Mouse (Mus musculus) adrenal gland, postnatal 14 days (tissue): ENCODE measurements around the gene Ulk4. TPM values are rescaled to one million over a fixed set of nuclear protein-coding genes. Genes with fewer than 3 reads are reported as not detected.
A peak's percentile ranks its signal among the peaks of the same experiment; 100 is the strongest.
"Not testable (repeated sequence)": the region's sequence is repeated elsewhere in the genome, so short reads cannot be mapped to it uniquely, and the experiment has no call there.

Source experiments
- DNase-seq: peaks from one replicate; pipeline ENCODE4 v3.0.0; 2021; ENCODE audit warnings: mixed read lengths
- total RNA-seq: library from RNA; stranded (reverse); gene quantifications from 2 replicates; pipeline ENCODE4 v1.2.3, GENCODE M21; 2021

Gene Ulk4
- total RNA-seq, 1 experiment from 2014 or later: 1.8 TPM

DNA sequence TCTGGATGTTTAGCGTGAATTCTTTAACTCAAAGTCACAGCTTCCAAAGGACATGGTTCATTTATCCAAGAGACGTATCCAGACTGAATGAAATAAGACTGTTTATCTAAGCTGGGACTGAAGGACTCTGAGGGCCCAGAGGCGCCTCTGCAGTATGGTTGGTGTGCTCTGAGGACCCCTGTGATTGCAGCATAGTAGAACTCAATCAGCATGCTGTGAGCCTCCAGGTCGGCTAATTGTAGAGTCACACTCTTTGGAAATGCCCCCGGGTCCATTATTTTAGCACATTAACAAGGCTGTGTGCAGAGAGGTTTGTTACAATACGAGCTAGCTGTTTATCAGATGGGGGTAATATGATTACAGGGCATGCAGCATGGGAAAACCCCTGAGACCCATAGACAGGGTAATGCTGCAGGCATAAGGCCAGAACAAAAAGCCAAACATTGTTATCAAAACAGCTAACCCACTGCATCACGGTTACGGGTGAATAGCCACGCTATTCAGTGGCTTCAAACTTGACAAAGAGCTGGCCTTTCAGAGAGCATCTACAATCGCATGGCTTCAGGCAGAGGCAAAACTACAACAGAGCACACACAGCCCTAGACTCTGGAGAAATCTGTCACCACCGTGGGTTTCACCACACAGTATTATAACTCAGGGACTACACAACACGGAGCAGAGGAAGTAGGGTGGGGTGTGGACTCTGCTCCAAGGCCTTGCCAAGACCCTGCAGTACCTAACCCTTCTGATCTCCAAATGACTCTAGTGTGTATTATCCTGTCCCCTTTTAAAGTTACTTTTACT, 215.0 kb downstream of the Ulk4 start:
- DNase-seq: no peak

DNA sequence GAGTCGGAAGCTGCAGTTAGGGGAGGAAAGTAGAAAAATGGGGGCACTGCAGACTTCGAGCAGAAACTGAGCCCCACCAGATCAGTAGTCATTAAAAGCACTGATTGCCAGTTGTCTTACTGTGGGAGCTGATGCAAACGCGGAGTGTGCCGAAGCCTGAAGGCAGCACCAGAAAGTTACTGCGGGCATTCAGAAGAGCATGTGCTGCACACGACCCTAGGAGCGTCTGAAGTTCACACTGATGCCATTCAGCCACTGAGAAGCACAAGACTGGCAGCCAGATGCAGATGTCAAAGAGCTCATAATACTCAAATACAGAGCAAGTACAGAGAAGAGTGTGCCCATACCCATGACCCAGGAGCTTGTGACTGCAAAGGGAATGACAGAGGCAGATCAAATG, 216.7 kb downstream of the Ulk4 start:
- DNase-seq: no peak

DNA sequence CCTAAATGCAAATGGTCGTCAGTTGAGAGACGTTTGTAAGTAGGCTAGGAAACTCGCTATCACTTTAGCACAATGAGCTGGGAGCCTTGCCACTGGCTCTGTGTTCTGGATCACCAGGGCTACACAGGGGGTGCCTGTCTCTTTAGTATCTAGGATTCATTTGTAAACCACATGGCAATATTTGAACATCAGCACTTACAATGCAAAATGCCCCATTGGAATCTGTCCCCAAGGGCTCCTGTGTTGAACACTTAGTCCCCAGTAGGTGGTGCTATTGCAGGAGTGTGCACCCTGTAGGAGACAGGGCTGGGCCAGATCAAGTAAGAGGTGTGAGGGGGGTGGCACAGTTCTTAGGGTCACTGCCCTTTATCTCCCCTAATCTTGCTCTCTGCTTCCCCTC, 217.7 kb downstream of the Ulk4 start:
- DNase-seq: peak; percentile 46

DNA sequence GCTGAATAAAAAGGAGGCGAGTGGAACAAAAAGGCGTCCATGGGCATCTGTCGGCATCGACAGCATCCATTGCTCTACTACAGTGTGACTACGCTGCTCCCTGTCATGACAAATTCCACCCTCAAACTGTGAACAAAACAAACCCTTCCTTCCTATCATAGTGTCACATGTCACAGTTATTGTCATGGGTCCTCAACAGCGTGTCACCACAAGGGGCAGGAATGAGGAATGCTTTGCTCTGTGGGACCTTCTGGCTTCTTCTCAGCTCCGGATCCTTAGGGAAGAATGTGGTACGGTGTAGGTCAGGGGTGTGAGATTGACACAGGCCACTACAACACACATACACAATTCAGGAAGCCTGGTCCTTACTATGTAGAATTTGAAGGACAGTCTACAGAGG, 218.5 kb downstream of the Ulk4 start:
- no peak for DNase-seq

DNA sequence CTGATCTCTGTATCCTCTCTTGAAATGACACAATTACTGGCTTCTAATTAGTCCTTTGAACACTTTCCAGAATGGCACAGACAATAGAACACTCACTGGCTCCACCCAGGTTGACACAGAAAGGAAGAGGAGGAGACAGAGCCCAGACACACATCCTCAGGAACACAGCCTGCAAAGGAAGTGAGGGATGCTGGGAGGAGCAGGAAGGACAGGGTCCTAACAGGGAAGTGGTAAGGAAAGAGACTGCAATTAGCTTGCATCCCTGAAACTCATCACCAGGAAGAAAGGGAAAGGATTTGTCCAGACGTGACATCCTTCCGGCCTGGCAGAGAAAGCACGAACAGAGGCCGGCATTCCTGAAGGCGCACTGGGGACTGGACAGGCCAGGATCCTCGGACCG, 218.9 kb downstream of the Ulk4 start:
- DNase-seq: peak; percentile 46

DNA sequence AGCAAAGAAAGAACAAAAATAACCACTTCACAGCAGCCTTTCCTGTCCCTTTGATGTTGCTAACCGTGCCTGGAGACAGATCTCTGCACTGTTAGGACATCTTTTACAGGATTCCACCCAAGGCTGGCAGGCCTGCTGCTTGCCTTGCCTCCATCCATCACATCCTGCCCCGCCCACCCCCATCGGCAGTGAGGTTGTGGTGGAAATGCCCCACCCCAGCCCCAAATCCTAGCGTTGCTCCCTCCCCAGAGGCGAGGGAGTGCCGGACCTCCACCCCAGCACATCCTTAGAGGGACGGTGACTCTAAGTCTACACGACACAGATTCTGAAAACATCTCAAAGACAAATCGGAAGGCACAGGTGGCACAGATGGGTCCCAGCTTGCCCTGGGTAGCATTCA, 219.6 kb downstream of the Ulk4 start:
- peak; percentile 34 for DNase-seq

DNA sequence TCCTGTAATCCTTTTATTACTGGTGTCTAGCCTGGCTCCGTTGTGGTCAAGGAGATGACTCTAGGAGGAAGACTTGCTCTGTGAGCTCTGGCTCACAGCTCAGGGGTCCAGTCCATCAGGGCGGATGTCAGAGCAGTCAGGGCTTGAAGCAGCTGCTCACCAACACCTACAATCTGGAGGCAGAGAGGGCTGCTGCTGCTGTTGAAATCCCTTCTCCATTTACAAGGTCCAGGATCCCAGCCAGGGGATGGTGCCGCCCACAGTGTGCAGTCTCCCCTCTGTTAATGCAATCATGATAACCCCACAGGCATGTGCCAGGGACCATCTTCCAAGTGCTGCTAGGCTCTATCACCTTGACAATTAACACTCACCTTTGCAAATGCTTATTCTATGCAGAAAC, 220.5 kb downstream of the Ulk4 start:
- DNase-seq: no peak

DNA sequence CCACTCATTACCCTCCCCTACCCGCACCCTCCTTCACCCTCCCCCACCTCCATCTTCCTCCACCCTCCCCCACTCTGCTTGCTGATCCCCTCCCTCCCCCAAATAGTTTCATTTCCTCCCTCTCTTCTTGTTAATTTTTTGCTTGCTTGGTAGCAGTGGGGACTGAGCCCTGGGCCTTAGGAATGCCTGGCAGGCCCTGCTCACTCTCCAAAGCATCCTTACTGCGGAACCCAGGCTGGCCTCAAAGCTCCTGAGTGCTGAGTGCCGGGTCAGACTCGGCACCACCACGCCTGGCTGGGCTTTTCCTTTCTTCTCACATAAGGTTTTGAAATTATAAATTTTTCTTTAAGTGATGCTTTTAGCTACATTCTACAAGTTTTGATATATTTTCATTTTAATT, 221.0 kb downstream of the Ulk4 start:
- no peak for DNase-seq

DNA sequence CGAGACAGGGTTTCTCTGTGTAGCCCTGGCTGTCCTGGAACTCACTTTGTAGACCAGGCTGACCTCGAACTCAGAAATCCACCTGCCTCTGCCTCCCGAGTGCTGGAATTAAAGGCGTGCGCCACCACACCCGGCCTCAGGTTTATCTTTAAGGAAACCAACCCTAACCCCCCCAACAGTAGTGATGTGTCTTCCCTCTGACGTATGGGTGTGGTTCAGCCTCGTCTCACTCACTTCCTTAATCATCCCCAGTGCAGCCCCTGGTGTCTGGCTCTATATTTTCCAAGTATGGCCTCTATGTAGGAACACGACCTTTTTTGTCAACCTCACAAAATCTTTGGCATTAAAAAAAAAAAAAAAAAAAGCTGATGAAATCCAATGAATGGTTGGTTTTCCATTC, 231.3 kb downstream of the Ulk4 start:
- not testable (repeated sequence) for DNase-seq

DNA sequence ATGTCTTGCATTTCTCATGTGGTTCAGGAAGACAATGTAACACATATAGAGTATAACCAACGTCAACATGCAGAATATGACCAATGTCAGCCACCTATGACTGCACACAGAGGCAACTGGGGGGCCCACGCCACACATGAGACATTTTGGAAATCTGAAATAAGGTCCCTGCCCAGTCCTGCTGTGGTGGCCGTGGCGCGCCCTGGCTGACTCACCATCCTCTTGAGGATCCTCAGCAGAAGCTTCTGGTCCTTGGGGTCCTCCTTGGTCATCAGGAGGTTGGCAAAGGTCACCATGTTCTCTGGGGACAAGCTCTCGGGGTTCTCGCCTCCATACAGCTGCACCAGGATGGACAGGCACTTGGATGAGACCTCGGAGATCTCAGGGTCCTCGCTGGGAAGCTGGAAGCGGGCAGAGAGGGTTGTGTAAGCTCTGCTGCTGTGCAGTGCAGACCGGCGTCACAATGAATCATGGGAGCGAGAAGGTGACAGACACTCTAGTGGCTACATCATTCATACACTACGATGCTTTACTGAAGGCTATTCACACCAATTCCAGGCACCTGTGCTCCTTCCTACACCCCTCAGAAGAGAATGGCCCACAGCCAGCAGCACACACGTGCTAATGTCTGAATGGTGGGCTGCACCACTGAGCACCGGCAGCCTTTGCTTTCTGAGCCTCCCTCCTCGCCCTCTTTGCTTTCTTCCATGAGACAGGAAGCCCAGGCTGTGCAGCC, 232.4 kb downstream of the Ulk4 start:
- no peak for DNase-seq

DNA sequence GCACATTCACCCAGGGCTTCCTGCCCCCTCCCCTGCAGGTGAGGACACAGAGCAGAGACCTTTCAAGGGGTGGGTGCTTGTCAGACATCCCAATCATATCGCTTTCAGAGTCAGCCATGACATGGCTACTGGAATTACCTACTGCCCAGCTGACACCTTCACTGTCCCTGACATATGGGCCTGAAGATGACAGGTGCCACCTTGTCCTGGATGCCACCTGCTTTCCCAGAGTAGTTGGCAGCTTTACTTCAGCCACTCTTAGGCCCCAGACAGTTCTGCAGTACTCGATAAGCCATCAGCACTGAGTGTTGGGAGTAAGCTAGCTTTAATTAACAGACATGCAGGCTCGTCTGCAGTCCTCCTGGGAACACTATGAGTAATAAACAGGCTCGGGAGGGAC, 234.0 kb downstream of the Ulk4 start:
- no peak for DNase-seq

DNA sequence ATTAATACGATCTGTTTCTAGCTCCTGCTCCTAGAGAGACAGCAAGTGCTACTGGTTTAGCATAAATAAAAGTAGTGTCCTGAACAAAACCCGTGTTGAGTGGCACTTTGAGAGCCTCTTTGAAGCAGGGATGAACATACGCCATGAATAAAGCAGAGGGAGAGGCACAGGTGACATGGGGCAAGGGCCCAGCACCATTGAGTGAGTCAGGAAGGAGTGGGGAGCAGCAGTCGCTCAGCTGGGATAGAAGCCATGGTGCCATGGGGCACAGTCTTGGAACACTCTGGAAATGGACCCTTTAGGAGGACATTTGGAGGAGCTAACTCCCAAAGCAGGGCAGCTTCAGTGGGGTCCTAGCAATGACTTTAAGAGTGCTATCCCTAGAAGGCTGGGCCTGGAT, 238.6 kb downstream of the Ulk4 start:
- no peak for DNase-seq

DNA sequence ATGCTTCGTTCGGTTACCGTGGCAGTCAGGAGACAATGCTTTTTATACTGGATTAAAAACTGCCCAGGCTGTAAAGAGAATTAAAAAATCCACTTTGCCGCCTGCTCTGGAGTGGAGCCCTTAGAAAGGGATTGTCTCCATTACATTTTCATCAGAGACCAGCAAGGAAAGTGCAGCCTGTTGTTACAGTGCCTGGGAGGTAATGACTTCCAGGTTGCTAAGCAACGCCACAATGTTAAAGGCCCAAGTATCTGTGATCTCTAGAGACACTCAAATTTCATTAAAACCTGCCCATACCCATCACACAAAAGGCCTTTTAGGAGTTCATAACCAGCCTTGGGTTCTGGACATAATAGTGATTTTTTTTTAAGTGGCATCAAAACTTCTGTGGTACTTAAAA, 239.0 kb downstream of the Ulk4 start:
- DNase-seq: no peak

DNA sequence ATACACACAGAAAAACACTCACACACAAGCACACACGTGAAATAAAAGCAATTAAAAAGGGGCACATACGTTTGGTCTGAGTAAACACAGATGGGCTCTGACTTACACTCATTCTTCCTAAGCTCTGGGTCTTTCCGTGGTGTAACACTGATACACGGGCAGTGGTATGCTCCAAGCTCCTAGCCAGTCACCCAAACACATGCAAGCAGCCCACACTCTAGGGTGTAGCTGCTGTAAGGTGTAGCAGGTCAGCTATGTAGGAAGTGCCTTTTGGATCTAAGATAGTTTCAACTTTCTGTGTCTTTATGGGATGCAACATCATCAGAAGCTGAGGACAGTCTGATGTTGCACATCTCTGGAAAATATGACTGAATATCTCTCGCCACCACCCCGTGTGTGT, 241.7 kb downstream of the Ulk4 start:
- no peak for DNase-seq

DNA sequence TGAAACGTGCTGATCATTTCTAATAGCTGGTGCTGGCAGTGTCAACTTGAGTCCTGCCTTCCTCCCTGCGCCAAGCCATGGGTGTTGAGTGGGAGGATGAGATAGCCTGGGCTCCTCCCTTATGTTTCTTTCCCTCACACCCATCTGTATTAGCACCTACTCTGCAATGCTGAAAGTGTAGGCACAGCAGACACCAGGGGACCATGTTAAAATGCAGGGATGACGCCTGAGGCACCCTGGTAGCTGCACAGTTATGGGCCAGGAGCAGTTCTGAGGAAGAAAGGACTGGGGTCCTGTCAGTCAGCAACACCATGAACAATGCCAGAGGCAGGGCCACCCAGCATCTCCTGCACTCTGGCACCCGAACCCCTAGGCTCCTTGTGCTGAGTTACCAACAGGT, 243.4 kb downstream of the Ulk4 start:
- no peak for DNase-seq

DNA sequence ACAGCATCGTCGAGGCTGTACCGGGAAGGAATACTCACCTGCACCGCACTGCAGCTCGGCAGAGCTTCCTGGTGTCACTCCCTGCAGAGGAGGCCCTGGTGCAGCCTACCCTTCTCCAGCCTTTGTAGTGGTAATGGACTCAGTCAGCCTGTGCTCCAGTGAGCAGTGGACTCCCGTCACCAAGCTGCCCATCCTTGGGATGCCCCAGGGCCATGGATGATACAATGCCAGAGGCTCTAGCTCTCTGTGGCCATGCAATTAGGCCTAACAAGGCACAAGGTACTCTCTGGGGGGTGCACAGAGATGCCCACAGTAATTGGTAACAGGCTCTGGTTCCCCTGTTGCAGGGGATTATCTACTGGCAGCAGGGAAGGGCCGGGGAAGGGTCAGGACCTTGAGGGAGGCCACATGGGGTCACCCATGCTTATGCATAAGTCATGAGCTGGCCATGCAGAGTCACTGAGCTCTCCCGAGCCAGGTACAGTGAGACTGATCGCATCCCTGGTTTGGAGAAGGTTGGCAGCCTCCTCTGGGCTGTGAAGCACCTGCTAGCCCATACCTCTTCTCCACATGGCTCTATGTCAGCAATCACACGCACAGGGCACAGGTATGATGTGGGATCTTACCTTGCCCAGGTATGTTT, 244.6 kb downstream of the Ulk4 start:
- DNase-seq: no peak

DNA sequence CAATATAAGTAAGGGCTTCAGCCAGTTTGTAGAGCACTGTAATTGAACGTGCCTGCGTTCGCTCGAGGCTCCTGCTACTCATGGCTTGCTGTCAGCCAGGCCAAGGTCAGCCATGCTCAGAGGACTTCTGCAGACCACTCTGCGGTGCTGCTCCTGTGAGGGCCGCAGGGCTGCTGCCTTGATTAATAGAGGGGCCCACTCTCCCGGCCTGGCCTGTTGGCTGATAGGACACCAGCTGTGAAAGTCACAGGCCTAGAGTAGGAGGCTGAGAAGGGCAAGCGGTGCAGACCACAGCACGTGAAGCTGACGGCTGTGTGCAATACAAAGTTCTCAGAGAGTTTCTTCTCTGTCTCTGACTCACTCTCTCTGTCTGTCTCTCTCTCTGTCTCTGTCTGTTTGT, 246.0 kb downstream of the Ulk4 start:
- peak; percentile 21 for DNase-seq

DNA sequence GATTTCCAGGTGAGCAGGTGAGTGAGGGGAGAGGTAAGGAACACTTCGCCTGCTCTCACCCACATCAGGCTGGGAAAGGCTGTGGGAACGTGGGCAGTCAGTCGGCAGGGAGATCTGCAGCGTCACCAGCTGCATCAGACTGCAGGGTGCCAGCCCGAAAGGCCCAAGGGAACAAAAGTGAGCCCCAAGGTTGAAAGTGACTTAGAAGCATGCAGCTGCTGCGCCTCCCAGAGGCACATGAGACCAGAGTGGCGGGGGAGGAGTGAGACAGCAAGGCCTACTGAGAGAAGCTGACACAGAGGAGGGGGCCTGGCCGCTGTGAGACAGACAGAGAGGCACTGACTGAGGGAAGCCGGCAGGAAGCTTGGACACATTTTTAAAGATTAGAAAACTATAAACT, 247.2 kb downstream of the Ulk4 start:
- DNase-seq: peak; percentile 73

DNA sequence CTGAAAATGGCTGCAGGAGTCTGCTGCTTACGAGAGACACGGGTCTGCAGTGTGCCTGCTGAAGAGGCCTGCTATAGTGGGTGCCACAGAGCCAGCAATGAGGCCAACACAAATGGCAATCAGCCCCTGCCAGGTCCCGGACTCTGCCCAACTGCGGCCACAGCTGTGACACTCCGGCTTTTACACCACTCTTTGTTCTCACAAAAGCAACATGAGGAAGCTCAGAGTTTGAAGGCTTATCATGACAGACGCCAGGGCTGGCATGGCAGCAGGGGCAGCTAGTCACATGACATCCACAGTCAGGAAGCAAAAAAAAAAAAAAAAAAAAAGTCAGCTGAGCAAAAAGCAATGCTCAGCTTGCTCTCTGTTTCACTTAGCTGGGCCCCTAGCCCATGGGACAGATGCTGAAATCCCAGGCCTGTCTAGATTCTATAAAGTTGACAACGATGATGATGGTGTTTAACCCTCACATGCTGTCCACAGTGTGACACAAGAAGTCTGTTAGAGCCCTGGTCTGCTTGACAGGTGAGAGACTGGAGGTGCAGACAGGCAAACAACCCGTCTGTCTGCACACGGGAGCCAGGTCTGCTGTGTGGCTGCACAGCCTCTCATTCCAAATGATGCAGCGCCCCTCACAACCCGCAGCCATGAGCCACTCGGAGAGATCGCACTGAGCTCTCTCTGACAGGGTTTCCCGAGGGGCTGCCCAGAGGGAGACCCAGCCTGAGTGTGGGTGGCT, 253.3 kb downstream of the Ulk4 start:
- DNase-seq: no peak

DNA sequence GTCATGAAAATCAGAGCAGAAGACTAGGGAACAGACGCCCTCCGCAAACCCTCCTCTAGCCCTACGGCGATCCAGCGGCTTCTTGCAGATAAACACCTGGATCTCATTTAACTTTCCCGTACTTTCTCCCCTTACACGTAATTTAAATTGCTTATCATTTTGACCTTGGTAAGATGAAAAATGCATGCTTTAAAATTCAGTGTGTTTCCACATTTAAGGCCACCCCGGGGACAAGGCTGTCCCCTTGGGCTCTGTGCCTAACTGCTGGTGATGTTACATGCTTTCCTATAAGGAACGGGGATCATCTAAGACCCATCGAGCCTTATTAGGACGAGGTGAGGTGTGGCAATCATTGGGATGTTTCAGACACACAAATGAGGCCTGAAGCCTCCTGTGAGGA, 256.6 kb downstream of the Ulk4 start:
- peak; percentile 32 for DNase-seq

DNA sequence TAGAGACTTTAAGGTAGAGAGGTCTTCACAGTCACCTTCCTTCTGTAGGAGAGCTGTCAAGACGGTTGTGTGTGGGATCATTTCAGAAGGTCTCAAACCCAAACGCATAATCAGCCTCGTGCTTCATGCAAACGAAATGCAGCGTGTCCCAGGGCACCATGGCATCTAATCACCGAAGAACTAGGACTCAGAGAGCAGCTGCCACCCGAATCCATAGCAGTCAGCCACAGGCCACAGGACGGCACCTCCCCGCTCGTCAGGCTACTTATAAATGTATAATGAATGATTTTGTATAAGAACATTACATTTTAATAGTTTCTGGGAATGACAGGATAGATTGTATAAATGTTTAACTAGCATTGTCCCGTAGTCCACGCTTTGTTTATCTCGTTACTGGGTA, 257.1 kb downstream of the Ulk4 start:
- no peak for DNase-seq

DNA sequence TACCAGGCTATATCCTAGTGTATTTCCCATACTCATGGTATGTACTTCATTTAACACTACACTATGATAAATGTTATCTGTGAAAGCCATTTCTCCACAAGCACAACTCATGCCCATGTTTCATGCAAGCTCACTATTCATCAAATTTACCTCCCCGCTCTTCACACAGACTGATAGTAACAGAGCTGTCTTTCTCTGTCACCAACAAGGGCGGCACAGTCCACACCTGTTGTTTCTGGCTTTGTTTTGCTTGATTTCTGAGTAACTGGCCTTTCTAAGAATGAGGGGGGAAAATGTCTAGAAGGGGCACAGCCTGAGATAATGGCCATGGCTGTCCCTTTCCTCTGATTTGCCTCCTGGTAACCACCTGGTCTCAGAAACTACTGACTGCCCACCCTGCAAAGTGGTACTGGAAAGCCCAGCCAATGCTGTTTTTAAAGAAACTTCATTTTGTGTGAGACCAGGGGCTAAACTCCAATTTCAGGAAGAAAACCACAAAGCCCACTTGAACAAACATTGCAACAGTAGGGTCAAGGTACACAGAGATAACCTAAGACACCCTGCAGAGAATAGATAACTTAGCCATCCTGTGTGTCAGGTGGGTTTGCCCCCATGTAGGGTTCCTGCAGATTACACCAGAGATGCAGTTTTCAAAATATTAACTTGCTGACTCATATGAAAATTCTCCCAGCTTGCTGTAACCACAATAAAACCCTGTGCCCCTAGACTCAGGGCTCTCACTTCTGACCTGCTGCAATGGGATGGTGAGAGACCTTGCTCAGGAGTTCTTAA, 258.3 kb downstream of the Ulk4 start:
- DNase-seq: no peak
